Mouse (Mus musculus) thymus, adult 2 months (tissue): ENCODE measurements around the gene Dexi. TPM values are rescaled to one million over a fixed set of nuclear protein-coding genes. Genes with fewer than 3 reads are reported as not detected.
A peak's percentile ranks its signal among the peaks of the same experiment; 100 is the strongest.

Experiments
- DNase-seq: peaks from one replicate; pipeline ENCODE4 v3.0.0; 2021
- H3K27ac ChIP-seq: fragments of 200-500 bp; 2 replicates; pipeline ENCODE4 v1.5.1; 2012; ENCODE audit warnings: low read length, control low read depth; ENCODE audit not compliant: control insufficient read depth, insufficient read depth
- H3K27me3 ChIP-seq: fragments of 200-500 bp; 2 replicates; pipeline ENCODE4 v1.6.1; 2012; ENCODE audit warnings: mild to moderate bottlenecking, low read length, moderate library complexity, mixed read lengths; ENCODE audit not compliant: control insufficient read depth, insufficient read depth
- H3K36me3 ChIP-seq: fragments of 200-500 bp; 2 replicates; pipeline ENCODE4 v1.6.1; 2012; ENCODE audit warnings: mild to moderate bottlenecking, low read length, moderate library complexity; ENCODE audit not compliant: control insufficient read depth, insufficient read depth
- H3K4me1 ChIP-seq: fragments of 200-500 bp; replicated peaks from 2 replicates; pipeline ENCODE4 v1.6.1; 2012; ENCODE audit warnings: low read length; ENCODE audit not compliant: control insufficient read depth, insufficient read depth
- H3K4me3 ChIP-seq: fragments of 200-500 bp; 2 replicates; pipeline ENCODE4 v1.5.1; 2012; ENCODE audit warnings: mild to moderate bottlenecking, low read length, control low read depth, moderate library complexity; ENCODE audit not compliant: control insufficient read depth, insufficient read depth
- CTCF ChIP-seq: fragments of 200-500 bp; IDR thresholded peaks from 2 replicates; pipeline ENCODE4 v1.5.1; 2012; ENCODE audit warnings: mild to moderate bottlenecking, control low read depth, low read length, moderate library complexity, borderline replicate concordance; ENCODE audit not compliant: control insufficient read depth, poor library complexity, insufficient read depth; ENCODE audit errors: extremely low read depth
- POLR2A ChIP-seq: fragments of 200-500 bp; IDR thresholded peaks from 2 replicates; pipeline ENCODE4 v1.6.1; 2012; ENCODE audit warnings: mild to moderate bottlenecking, low read length, control low read depth, moderate library complexity; ENCODE audit not compliant: control insufficient read depth, poor library complexity, insufficient read depth; ENCODE audit errors: extremely low read depth
- WGBS: fragments of 180-500 bp; shearing (Covaris S2); methylation state at CpG from one replicate; pipeline ENCODE4 v1.1.7; 2018; 5-methylcytosine and 5-hydroxymethylcytosine counted together
- polyA plus RNA-seq: library from polyadenylated mRNA; depleted of rRNA; stranded (reverse); fragments of >200 nt; gene quantifications from 2 replicates; pipeline ENCODE4 v1.2.3, GENCODE M21; 2012

Gene Dexi
- polyA plus RNA-seq, 1 experiment, result 122 TPM

DNA sequence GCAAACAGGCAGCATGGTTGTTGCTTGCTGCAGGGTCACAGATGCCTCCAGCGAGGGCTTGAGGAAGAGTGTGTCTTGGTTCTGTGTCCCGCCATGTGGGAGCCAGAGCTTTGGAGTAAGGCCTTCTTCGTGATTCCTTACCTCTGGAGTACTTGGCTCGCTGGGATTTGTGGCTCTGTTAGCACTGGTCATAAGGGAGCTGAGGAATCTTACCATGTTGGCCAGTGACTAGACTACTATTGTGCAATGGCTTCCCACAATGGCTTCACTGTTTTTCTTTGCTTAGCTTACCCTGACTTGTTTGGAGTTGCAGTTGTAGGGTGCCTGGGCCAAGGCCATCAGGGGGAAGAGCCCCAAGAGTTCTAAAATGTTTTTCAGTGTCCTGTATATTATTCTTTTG lies 33.1 kb upstream of the Dexi start:
- Histone ChIP-seq H3K27me3 (no peaks in the 10 kb centered on the region), H3K4me1 (peaks cover 28% of the 10 kb centered on the region), H3K27ac (no peak overlapping the region), H3K36me3 (peaks cover 19% of the 10 kb centered on the region), H3K4me3 (no peak overlapping the region)
- WGBS, result 93% methylated on average over 4 of the region's 4 CpGs
- TF ChIP-seq POLR2A (no peak), CTCF (no peak)
- no peak for DNase-seq

DNA sequence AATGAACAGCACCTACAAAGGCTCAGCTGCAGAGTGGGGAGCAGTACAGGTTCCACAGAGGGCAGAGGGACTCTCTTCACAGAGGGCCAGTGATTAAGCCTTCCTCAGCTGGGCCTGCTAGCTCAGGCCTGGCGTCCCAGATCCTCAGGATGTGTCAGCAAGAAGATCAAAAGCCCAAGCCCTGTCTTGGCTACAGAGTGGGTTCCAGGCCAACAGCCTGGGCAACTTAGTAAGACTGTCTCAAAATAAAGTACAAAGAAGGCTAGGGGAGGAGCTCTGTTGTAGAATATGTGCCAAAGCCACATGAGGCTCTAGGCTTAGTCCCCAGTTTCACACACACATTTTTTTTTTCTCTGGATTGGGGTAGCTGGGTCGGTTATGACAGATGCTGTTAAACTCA lies 32.1 kb upstream of the Dexi start:
- H3K27me3 ChIP-seq, result no peaks in the 10 kb centered on the region
- peaks cover 17% of the 10 kb centered on the region for H3K36me3 ChIP-seq
- DNase-seq, result no peak
- 39% methylated on average over 2 of the region's 2 CpGs for WGBS
- peaks cover 32% of the 10 kb centered on the region for H3K4me1 ChIP-seq
- H3K27ac ChIP-seq, result peak overlapping the region; percentile 22; the same call in 1 of the 2 replicates
- no peak overlapping the region for H3K4me3 ChIP-seq
- TF ChIP-seq POLR2A, result no peak
- TF ChIP-seq CTCF, result no peak

DNA sequence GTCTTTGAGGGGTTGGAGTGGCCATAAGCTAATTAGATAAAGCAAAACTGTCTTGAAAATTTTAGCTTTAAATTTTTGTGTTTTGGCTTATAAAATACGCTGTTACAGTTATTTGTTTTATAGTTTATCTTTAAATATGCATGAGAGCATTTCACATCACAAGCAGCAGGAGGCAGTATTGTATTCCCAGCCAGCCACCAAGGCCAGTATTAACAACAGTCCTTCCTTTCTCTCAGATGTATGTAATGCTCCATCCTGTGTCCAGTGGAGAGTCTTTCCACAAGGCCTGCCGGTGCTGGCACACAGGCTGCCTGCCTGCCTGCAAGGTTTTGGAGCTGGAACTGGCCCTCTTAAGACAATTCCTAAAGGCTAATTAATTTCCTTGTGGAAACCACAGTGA lies 29.0 kb upstream of the Dexi start:
- H3K4me3 ChIP-seq, result no peak overlapping the region
- H3K36me3 ChIP-seq, result peaks cover 17% of the 10 kb centered on the region
- no peaks in the 10 kb centered on the region for H3K27me3 ChIP-seq
- H3K27ac ChIP-seq, result no peak overlapping the region
- 80% methylated on average over 2 of the region's 2 CpGs for WGBS
- peak; percentile 28 for DNase-seq
- peaks cover 29% of the 10 kb centered on the region for H3K4me1 ChIP-seq
- no peak for TF ChIP-seq POLR2A
- TF ChIP-seq CTCF, result peak; percentile 38; the same call in 1 of the 2 replicates

DNA sequence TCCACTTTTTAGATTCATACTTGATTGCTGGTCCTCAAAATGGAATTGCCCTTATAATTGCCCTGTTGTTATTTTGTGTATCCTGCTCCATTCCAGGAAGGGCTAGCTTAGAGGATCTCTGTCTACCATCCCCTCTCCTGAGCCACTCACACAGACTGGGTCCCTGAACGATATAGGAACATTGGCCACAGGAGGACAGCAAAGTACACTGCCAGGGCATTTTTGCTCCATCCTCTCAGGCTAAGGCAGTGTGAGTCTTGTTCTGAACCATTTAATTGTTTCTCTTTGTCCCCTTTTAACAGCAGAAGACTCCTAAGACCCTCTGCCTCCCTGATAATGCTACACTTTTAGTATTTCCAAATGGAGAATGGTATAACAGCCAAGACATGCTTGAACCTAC lies 27.9 kb upstream of the Dexi start:
- H3K4me1 ChIP-seq, result peaks cover 20% of the 10 kb centered on the region
- peaks cover 17% of the 10 kb centered on the region for H3K36me3 ChIP-seq
- DNase-seq, result peak; percentile 76
- 95% methylated on average over 1 of the region's 1 CpGs for WGBS
- H3K27ac ChIP-seq, result no peak overlapping the region
- no peak for TF ChIP-seq POLR2A
- no peak for TF ChIP-seq CTCF
- no peak overlapping the region for H3K4me3 ChIP-seq
- no peaks in the 10 kb centered on the region for H3K27me3 ChIP-seq

DNA sequence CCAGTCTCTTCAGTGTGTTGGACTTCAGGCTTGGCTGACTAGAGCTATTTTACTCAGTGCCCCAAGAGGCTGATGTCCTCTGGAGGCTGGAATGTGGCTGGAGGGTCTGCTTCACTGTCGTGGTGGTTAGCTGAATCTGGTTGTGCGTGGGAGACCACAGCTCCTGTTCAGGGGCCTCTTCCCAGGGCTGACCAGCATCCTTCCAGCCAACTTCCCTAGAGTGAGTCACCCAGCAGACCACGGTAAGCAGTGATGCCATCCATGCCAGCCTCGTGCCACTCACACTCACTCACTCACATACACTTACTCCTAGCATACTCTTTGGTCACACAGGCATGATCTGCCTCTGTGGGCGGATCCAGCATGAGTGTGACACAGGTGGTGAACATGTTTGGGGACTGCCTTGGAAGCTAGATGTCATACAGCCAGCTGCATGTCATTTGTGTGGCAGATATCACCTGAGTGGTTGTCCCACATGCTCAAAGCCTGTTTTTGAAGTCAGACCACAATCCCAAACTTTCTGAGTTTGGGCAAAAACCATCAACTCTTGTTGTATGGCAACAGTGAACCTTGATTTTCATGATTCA lies 27.0 kb upstream of the Dexi start:
- no peaks in the 10 kb centered on the region for H3K27me3 ChIP-seq
- H3K36me3 ChIP-seq, result peaks cover 17% of the 10 kb centered on the region
- no peak overlapping the region for H3K27ac ChIP-seq
- TF ChIP-seq CTCF (no peak), POLR2A (no peak)
- no peak for DNase-seq
- 55% methylated on average over 5 of the region's 5 CpGs for whole genome bisulfite sequencing
- peaks cover 17% of the 10 kb centered on the region for H3K4me1 ChIP-seq
- H3K4me3 ChIP-seq, result no peak overlapping the region

DNA sequence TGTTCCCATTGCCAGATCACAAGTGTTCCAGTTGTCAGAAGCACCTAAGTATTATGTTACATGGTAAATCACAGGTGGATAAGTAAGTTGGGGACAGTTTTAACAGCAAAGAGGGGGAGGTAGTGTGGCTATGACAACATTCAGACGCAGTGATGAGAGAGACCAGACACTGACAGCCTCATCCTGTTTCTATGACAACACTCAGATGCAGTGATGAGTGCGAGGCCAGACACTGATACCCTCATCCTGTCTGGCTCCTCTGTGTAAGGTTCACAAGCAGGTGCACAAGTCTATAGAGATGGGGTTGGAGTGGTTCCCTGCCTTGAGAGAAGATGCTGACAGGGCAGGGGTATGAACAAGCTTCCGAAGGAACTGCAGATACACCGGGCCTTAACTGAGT lies 24.3 kb upstream of the Dexi start:
- no peak for TF ChIP-seq POLR2A
- no peak for TF ChIP-seq CTCF
- peaks cover 15% of the 10 kb centered on the region for H3K4me1 ChIP-seq
- no peak overlapping the region for H3K4me3 ChIP-seq
- peaks cover 6% of the 10 kb centered on the region; the same call in 1 of the 2 replicates for H3K36me3 ChIP-seq
- over 99% methylated on average over 4 of the region's 4 CpGs for WGBS
- DNase-seq, result no peak
- H3K27me3 ChIP-seq, result no peaks in the 10 kb centered on the region
- H3K27ac ChIP-seq, result no peak overlapping the region
